Mouse (Mus musculus): ENCODE data around the gene Nfam1. TPM values are rescaled to one million over a fixed set of nuclear protein-coding genes. Genes with fewer than 3 reads are reported as not detected.
A peak's percentile ranks its signal among the peaks of the same experiment; 100 is the strongest.

Gene Nfam1
- total RNA-seq, 1 experiment from 2014 or later: 182 TPM

- no peak for ATAC-seq (replicated peaks; ENCODE audit: insufficient number of reproducible peaks, low FRiP score, low TSS enrichment, poor library complexity, severe bottlenecking)
These were observed 25.7 kb downstream of the Nfam1 start for GRCm38 (mm10) chr15:83007346-83007920.

GRCm38 (mm10) chr15:83002665-83003548 is 30.2 kb downstream of the Nfam1 start:
- ATAC-seq (replicated peaks; ENCODE audit: insufficient number of reproducible peaks, low FRiP score, low TSS enrichment, poor library complexity, severe bottlenecking): no peak

- peak; percentile 76 for ATAC-seq (replicated peaks; ENCODE audit: insufficient number of reproducible peaks, low FRiP score, low TSS enrichment, poor library complexity, severe bottlenecking)
These were observed 34.3 kb downstream of the Nfam1 start for GRCm38 (mm10) chr15:82998811-82999221.

GRCm38 (mm10) chr15:82996431-82996830 is 36.7 kb downstream of the Nfam1 start:
- ATAC-seq (replicated peaks; ENCODE audit: insufficient number of reproducible peaks, low FRiP score, low TSS enrichment, poor library complexity, severe bottlenecking): no peak

- ATAC-seq (replicated peaks; ENCODE audit: insufficient number of reproducible peaks, low FRiP score, low TSS enrichment, poor library complexity, severe bottlenecking): no peak
These were observed 37.9 kb downstream of the Nfam1 start for GRCm38 (mm10) chr15:82995239-82995638.

GRCm38 (mm10) chr15:82992911-82993310 is 40.2 kb downstream of the Nfam1 start:
- ATAC-seq (replicated peaks; ENCODE audit: insufficient number of reproducible peaks, low FRiP score, low TSS enrichment, poor library complexity, severe bottlenecking): no peak

- no peak for ATAC-seq (replicated peaks; ENCODE audit: insufficient number of reproducible peaks, low FRiP score, low TSS enrichment, poor library complexity, severe bottlenecking)
These were observed 40.9 kb downstream of the Nfam1 start for GRCm38 (mm10) chr15:82992079-82992783.

GRCm38 (mm10) chr15:82989190-82989704 is 43.9 kb downstream of the Nfam1 start:
- ATAC-seq (replicated peaks; ENCODE audit: insufficient number of reproducible peaks, low FRiP score, low TSS enrichment, poor library complexity, severe bottlenecking): no peak

- ATAC-seq (replicated peaks; ENCODE audit: insufficient number of reproducible peaks, low FRiP score, low TSS enrichment, poor library complexity, severe bottlenecking): peak; percentile 89
These were observed 45.4 kb downstream of the Nfam1 start, which contains the start of gene Tcf20 for GRCm38 (mm10) chr15:82987732-82988112. Tcf20 (minus strand) TSS chr15:82987872.

GRCm38 (mm10) chr15:82987014-82987731 is 45.9 kb downstream of the Nfam1 start:
- no peak for ATAC-seq (replicated peaks; ENCODE audit: insufficient number of reproducible peaks, low FRiP score, low TSS enrichment, poor library complexity, severe bottlenecking)

- no peak for ATAC-seq (replicated peaks; ENCODE audit: insufficient number of reproducible peaks, low FRiP score, low TSS enrichment, poor library complexity, severe bottlenecking)
These were observed 48.5 kb downstream of the Nfam1 start for GRCm38 (mm10) chr15:82984574-82984973.

- ATAC-seq (replicated peaks; ENCODE audit: insufficient number of reproducible peaks, low FRiP score, low TSS enrichment, poor library complexity, severe bottlenecking): no peak
These were observed 49.0 kb downstream of the Nfam1 start for GRCm38 (mm10) chr15:82984097-82984496.

- no peak for ATAC-seq (replicated peaks; ENCODE audit: insufficient number of reproducible peaks, low FRiP score, low TSS enrichment, poor library complexity, severe bottlenecking)
These were observed 49.6 kb downstream of the Nfam1 start for GRCm38 (mm10) chr15:82983416-82984026.

- no peak for ATAC-seq (replicated peaks; ENCODE audit: insufficient number of reproducible peaks, low FRiP score, low TSS enrichment, poor library complexity, severe bottlenecking)
These were observed 50.2 kb downstream of the Nfam1 start for GRCm38 (mm10) chr15:82982724-82983415.

- no peak for ATAC-seq (replicated peaks; ENCODE audit: insufficient number of reproducible peaks, low FRiP score, low TSS enrichment, poor library complexity, severe bottlenecking)
These were observed 51.2 kb downstream of the Nfam1 start for GRCm38 (mm10) chr15:82981676-82982520.

- no peak for ATAC-seq (replicated peaks; ENCODE audit: insufficient number of reproducible peaks, low FRiP score, low TSS enrichment, poor library complexity, severe bottlenecking)
These were observed 53.6 kb downstream of the Nfam1 start for GRCm38 (mm10) chr15:82979531-82979930.

GRCm38 (mm10) chr15:82974471-82974870 is 58.6 kb downstream of the Nfam1 start:
- no peak for ATAC-seq (replicated peaks; ENCODE audit: insufficient number of reproducible peaks, low FRiP score, low TSS enrichment, poor library complexity, severe bottlenecking)
